Mouse (Mus musculus): ENCODE measurements around the gene Cox7a1.
A peak's percentile ranks its signal among the peaks of the same experiment; 100 is the strongest.
"Not testable (repeated sequence)": the region's sequence is repeated elsewhere in the genome, so short reads cannot be mapped to it uniquely, and the experiment has no call there.

The Cox7a1 gene

DNA sequence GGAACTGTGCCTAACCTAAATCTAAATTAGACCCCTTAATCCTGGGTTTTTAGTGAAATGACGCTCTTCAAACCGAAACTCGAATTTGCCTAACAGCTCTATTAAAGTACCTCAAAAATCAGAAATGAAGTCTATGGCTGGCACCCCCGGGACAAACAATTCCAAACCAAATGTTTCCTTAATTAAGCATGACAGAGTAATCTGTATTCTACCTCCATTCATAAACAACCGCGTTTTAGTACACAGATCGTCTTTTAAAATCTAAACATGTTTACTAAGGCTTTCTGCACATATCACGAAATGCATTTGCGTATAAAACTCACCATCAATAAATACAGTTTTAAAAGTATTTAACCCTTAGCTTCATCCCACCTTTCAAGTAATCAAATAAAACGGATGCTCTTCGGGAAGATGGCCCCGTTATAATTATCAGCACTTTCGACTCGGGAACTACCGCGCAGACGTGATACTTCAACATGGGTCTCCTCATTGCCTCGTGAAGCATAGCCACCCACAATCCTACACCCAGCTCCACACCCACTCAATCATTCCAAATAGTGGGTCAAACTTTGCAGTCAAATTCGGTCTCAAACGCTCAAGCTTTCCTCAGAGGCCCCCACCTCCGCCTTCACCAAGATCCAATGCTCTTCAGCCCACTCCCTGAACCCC is 14.9 kb upstream of the Cox7a1 start:
- Histone ChIP-seq H3K9me3 (ENCODE audit: low read length) (no peaks in the 10 kb centered on the region), H3K4me1 (replicated peaks; ENCODE audit: low read depth, low read length) (peaks cover 48% of the 10 kb centered on the region)
- TF ChIP-seq CTCF (conservative IDR thresholded peaks at IDR 0.05; ENCODE audit: low read length) = no peak
- TF ChIP-seq POU5F1 (IDR thresholded peaks at IDR 0.05; ENCODE audit: borderline replicate concordance, low read length) = no peak
- TF ChIP-seq NANOG (IDR thresholded peaks at IDR 0.05; ENCODE audit: borderline replicate concordance, low read length) = no peak

DNA sequence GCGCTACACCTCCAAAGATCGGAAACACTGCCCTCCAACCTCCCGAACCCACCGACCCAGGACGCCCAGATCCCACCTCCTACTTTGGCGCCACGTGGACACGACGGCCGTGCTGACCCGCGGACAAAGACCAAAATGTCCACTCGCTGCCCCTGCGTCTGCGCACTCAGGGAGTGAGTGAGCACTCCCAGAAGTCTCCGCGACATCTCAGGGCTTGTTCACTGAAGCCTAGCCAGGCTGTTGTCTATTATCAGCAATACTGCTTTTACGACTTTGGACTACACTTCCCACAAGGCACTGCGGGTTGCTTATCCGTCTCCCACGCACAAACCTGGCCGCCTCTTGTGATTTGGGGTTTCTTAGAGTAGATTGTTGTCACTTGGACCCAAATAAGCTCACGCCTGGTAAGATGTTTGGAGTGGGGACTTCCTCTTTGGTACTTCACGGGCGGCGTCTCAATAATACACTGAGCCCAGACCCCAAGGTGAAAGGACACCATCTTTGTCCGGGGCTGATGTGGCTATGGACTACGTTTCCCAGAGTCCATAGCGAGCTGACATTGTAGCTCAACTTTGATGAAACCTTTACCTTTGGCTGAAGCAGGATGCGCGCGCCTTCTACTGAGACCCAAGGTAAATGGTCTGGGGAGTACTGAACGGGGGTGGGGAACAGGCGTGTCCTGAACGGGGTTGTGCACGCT is 14.2 kb upstream of the Cox7a1 start, which contains the start of gene Zfp146:
Zfp146 (minus strand) TSS at position 168 of the 700 bp plus-strand sequence.
- H3K36me3 ChIP-seq (ENCODE audit: insufficient read depth, low read length) = peaks cover 13% of the 10 kb centered on the region
- peak within 1 kb of the TSS; percentile 91 for H3K4me3 ChIP-seq (replicated peaks; ENCODE audit: low read length)
- H3K27me3 ChIP-seq (ENCODE audit: insufficient read depth, low read length) = no peaks in the 10 kb centered on the region
- no peaks in the 10 kb centered on the region for H3K9me3 ChIP-seq (ENCODE audit: low read length)
- TF ChIP-seq POU5F1 (IDR thresholded peaks at IDR 0.05; ENCODE audit: borderline replicate concordance, low read length) = no peak
- no peak for TF ChIP-seq CTCF (conservative IDR thresholded peaks at IDR 0.05; ENCODE audit: low read length)
- TF ChIP-seq NANOG (IDR thresholded peaks at IDR 0.05; ENCODE audit: borderline replicate concordance, low read length) = no peak
- H3K4me1 ChIP-seq (replicated peaks; ENCODE audit: low read depth, low read length) = peaks cover 45% of the 10 kb centered on the region

More for the DNA sequence above, 14.9 kb upstream of the Cox7a1 start:
- Histone ChIP-seq H3K36me3 (ENCODE audit: insufficient read depth, low read length) (peaks cover 14% of the 10 kb centered on the region), H3K4me3 (replicated peaks; ENCODE audit: low read length) (peak overlapping the region; percentile 91), H3K27me3 (ENCODE audit: insufficient read depth, low read length) (no peaks in the 10 kb centered on the region)

DNA sequence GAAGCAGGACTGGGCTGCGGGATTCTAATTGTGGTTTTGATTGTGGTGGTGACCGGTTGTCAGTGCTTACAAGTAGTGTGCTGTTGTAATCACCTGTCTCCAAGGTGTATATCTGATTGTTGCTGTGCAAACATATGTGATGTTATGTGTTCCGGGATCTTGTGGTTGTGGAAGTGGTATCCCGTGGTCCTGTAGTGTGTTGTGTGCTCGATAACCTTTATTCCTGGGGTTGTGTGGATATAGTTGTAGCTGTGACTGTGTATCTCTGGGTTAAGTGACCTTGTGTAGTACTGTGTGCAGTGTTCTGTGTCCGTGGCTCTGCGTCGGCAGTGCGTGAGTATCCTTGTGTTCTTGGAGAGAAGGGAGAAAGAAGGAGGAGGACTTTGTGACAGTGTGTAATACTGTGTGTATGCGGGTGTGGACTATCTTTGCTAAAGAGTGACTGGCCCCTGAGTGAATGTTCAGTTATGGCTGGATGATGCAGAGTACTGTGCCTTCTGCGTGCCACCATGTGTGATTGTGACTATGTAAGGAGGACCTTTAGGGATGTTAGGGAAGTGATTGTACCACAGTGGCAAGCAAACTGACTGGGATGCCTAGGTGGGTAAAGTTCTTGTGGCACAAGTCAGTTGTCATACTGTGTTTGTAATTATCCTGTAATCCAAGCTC is 13.5 kb upstream of the Cox7a1 start:
- Histone ChIP-seq H3K4me3 (replicated peaks; ENCODE audit: low read length) (peak overlapping the region; percentile 91), H3K4me1 (replicated peaks; ENCODE audit: low read depth, low read length) (peaks cover 40% of the 10 kb centered on the region), H3K27me3 (ENCODE audit: insufficient read depth, low read length) (no peaks in the 10 kb centered on the region), H3K36me3 (ENCODE audit: insufficient read depth, low read length) (peaks cover 13% of the 10 kb centered on the region), H3K9me3 (ENCODE audit: low read length) (no peaks in the 10 kb centered on the region)
- TF ChIP-seq NANOG (IDR thresholded peaks at IDR 0.05; ENCODE audit: borderline replicate concordance, low read length) (no peak), POU5F1 (IDR thresholded peaks at IDR 0.05; ENCODE audit: borderline replicate concordance, low read length) (no peak), CTCF (conservative IDR thresholded peaks at IDR 0.05; ENCODE audit: low read length) (no peak)

DNA sequence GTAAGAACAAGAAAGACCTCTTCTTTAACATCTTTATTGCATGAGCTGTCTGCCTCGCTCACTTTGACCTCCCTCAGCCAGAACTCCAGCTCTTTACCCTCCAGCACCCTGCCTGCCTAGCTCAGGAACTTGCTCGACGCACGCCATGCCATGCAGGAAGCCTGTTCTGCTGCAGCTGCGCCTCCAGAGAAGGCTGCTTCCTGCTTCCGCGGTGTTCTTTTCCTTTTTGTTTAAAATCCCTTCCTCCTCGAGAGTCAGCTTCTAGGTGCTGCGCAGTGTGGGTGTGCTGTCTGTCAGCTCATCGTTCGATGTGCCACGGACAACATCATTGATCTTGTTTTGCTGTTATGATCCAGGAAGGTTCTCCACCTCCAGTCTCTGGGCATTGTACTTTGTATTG is 7.5 kb upstream of the Cox7a1 start:
- H3K36me3 ChIP-seq (ENCODE audit: insufficient read depth, low read length) = peaks cover 19% of the 10 kb centered on the region
- H3K4me3 ChIP-seq (replicated peaks; ENCODE audit: low read length) = no peak overlapping the region
- no peaks in the 10 kb centered on the region for H3K27me3 ChIP-seq (ENCODE audit: insufficient read depth, low read length)
- no peak for TF ChIP-seq POU5F1 (IDR thresholded peaks at IDR 0.05; ENCODE audit: borderline replicate concordance, low read length)
- no peak for TF ChIP-seq CTCF (conservative IDR thresholded peaks at IDR 0.05; ENCODE audit: low read length)
- TF ChIP-seq NANOG (IDR thresholded peaks at IDR 0.05; ENCODE audit: borderline replicate concordance, low read length) = no peak
- H3K4me1 ChIP-seq (replicated peaks; ENCODE audit: low read depth, low read length) = peaks cover 16% of the 10 kb centered on the region
- no peaks in the 10 kb centered on the region for H3K9me3 ChIP-seq (ENCODE audit: low read length)

DNA sequence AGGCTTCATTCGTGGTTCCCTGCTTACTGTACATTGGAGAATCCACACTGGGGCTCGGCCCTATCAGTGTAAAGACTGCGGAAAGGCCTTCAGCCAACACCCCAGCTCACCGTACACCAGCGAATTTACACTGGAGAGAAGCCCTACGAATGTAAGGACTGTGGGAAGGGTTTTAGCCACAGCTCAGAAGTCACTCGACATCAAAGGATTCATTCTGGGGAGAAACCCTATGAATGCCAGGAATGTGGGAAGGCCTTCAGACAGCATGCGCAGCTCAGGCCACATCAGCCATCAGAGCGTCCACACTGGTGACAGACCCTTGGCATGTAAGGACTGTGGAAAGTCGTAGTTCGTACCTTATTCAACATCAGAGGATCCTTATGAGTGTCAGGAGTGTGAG is 5.7 kb upstream of the Cox7a1 start:
- peaks cover 33% of the 10 kb centered on the region for H3K4me1 ChIP-seq (replicated peaks; ENCODE audit: low read depth, low read length)
- no peaks in the 10 kb centered on the region for H3K9me3 ChIP-seq (ENCODE audit: low read length)
- H3K4me3 ChIP-seq (replicated peaks; ENCODE audit: low read length) = no peak overlapping the region
- TF ChIP-seq POU5F1 (IDR thresholded peaks at IDR 0.05; ENCODE audit: borderline replicate concordance, low read length) = no peak
- no peak for TF ChIP-seq CTCF (conservative IDR thresholded peaks at IDR 0.05; ENCODE audit: low read length)
- TF ChIP-seq NANOG (IDR thresholded peaks at IDR 0.05; ENCODE audit: borderline replicate concordance, low read length) = no peak
- peaks cover 19% of the 10 kb centered on the region for H3K36me3 ChIP-seq (ENCODE audit: insufficient read depth, low read length)
- no peaks in the 10 kb centered on the region for H3K27me3 ChIP-seq (ENCODE audit: insufficient read depth, low read length)

DNA sequence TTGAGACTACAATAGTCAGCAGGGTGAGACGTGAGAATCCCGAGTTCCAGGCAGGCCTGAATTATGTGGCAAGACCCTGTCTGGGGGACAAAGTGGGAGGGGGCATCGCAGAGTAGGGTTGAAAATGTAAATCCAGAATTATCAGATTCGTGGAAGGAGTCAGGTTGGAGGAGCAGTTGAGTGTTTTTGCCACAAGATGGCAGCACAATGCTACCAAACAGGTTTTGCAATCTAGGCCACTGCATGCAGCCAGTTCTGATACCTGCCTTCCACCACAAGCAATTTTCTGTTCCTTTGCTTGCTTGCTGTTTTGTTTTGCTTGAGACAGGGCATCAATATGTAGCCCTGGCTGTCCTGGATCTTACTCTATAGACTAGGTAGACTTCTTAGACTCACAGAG is 2.6 kb upstream of the Cox7a1 start:
- Histone ChIP-seq H3K9me3 (ENCODE audit: low read length) (no peaks in the 10 kb centered on the region), H3K36me3 (ENCODE audit: insufficient read depth, low read length) (peaks cover 36% of the 10 kb centered on the region), H3K27me3 (ENCODE audit: insufficient read depth, low read length) (no peaks in the 10 kb centered on the region), H3K4me3 (replicated peaks; ENCODE audit: low read length) (no peak overlapping the region), H3K4me1 (replicated peaks; ENCODE audit: low read depth, low read length) (peaks cover 61% of the 10 kb centered on the region)
- peak; percentile 73 for TF ChIP-seq CTCF (conservative IDR thresholded peaks at IDR 0.05; ENCODE audit: low read length)
- TF ChIP-seq POU5F1 (IDR thresholded peaks at IDR 0.05; ENCODE audit: borderline replicate concordance, low read length) = no peak
- no peak for TF ChIP-seq NANOG (IDR thresholded peaks at IDR 0.05; ENCODE audit: borderline replicate concordance, low read length)

DNA sequence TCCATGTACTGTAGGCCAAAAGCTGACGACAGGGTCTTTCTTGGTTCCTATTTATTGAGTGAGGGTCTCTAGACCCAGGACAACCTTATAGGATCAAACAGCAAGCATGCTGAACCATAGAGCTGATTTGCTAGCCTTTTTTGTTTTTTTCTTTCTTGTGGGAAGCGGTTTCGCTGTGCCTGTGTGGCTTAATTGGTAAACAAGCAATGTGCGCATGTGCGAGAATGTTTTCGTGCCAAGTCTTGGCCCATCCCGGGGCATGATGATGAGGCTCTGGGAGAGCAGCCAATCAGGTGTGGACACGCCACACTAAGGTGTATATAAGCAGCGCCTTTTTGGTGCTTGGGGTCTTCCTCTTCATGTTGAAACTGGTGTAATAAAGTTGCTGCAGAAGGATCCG is 2.0 kb upstream of the Cox7a1 start:
- peaks cover 38% of the 10 kb centered on the region for H3K36me3 ChIP-seq (ENCODE audit: insufficient read depth, low read length)
- not testable (repeated sequence) for H3K27me3 ChIP-seq (ENCODE audit: insufficient read depth, low read length); H3K4me3 ChIP-seq (replicated peaks; ENCODE audit: low read length); H3K9me3 ChIP-seq (ENCODE audit: low read length)
- H3K4me1 ChIP-seq (replicated peaks; ENCODE audit: low read depth, low read length) = peaks cover 64% of the 10 kb centered on the region

DNA sequence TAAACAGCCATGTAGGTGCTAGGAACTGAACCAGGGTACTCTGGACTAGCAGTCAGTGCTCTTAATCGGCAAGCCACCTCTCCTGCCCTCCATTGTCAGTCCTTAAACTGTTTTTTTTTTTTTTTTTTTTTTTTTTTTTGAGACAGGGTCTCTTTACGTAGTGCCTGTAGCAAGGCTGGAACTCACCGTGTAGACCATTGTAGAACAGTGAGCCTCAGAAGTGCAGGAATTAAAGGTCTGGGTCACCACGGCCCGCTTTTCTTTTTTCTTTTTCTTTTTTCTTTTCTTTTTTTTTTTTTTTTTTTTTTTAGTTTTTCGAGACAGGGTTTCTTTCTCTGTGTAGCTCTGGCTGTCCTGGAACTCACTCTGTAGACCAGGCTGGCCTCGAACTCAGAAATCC is 755 bp upstream of the Cox7a1 start:
- not testable (repeated sequence) for H3K9me3 ChIP-seq (ENCODE audit: low read length); H3K27me3 ChIP-seq (ENCODE audit: insufficient read depth, low read length); H3K4me3 ChIP-seq (replicated peaks; ENCODE audit: low read length)

More for the DNA sequence above, 755 bp upstream of the Cox7a1 start:
- Histone ChIP-seq H3K36me3 (ENCODE audit: insufficient read depth, low read length) (peaks cover 44% of the 10 kb centered on the region), H3K4me1 (replicated peaks; ENCODE audit: low read depth, low read length) (peaks cover 69% of the 10 kb centered on the region)

Measured in E14TG2a.4 (cell line).